Mouse (Mus musculus) E14TG2a.4 (cell line): ENCODE data around the gene Egfr.

ENCODE experiments used
- CTCF ChIP-seq: conservative IDR thresholded peaks from 2 replicates; pipeline ENCODE4 v1.5.1; 2014; ENCODE audit warnings: low read length
- NANOG ChIP-seq: IDR thresholded peaks from 2 replicates; pipeline ENCODE4 v1.6.1; 2014; ENCODE audit warnings: borderline replicate concordance, low read length, mixed read lengths
- POU5F1 ChIP-seq: IDR thresholded peaks from 2 replicates; pipeline ENCODE4 v1.6.1; 2014; ENCODE audit warnings: low read length, borderline replicate concordance

DNA sequence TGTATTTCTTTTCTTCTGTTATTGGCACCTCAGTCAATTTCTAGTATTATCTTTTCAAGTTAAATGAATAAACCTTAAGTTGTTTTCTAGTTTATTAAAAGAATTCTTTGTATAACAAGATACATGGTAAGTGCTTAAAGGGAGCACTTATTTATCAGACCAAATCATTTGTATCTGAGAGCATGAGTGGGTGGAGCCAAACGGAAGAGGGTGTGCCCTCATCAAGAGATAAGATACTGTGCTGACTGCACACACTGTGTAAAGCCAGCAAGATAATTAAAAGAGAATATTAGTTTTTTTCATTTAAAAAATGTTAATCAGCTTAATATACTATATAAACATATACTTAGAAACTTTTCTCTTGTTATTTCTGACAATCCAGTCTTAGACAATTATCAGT is 206.5 kb downstream of the Egfr start:
- no peak for TF ChIP-seq CTCF
- TF ChIP-seq POU5F1, result no peak
- TF ChIP-seq NANOG, result no peak
